Mouse (Mus musculus) stomach, embryonic 14.5 days (tissue): ENCODE measurements around the gene Vmn1r18. TPM values are rescaled to one million over a fixed set of nuclear protein-coding genes. Genes with fewer than 3 reads are reported as not detected.
"Not testable (repeated sequence)": the region's sequence is repeated elsewhere in the genome, so short reads cannot be mapped to it uniquely, and the experiment has no call there.

Experiments
- ATAC-seq: fragments of 200-750 bp; cut with Nextera tagmentation; 2 replicates; pipeline ENCODE4 v1.8.0; 2017; ENCODE audit warnings: low read depth, moderate TSS enrichment; ENCODE audit not compliant: insufficient number of reproducible peaks, insufficient read depth, low FRiP score
- H3K27ac ChIP-seq: fragments of 300-500 bp; sonication (generic); 2 replicates; pipeline ENCODE4 v1.5.1; 2014; ENCODE audit warnings: mild to moderate bottlenecking, low read length, moderate library complexity, mixed read lengths
- H3K27me3 ChIP-seq: fragments of 300-500 bp; sonication (generic); 2 replicates; pipeline ENCODE4 v1.6.1; 2014; ENCODE audit warnings: low read length, control low read depth, mixed read lengths; ENCODE audit not compliant: control insufficient read depth, insufficient read depth
- H3K36me3 ChIP-seq: fragments of 300-500 bp; sonication (generic); 2 replicates; pipeline ENCODE4 v1.6.1; 2014; ENCODE audit warnings: mild to moderate bottlenecking, control low read depth, low read length, moderate library complexity, mixed read lengths; ENCODE audit not compliant: control insufficient read depth, insufficient read depth
- H3K4me1 ChIP-seq: fragments of 300-500 bp; sonication (generic); 2 replicates; pipeline ENCODE4 v1.6.1; 2014; ENCODE audit warnings: low read length, control low read depth, mixed read lengths; ENCODE audit not compliant: control insufficient read depth, insufficient read depth
- H3K4me2 ChIP-seq: fragments of 300-500 bp; sonication (generic); replicated peaks from 2 replicates; pipeline ENCODE4 v1.6.1; 2014; ENCODE audit warnings: low read depth, low read length, control low read depth
- H3K4me3 ChIP-seq: fragments of 300-500 bp; sonication (generic); 2 replicates; pipeline ENCODE4 v1.5.1; 2014; ENCODE audit warnings: low read depth, low read length, control low read depth
- H3K9ac ChIP-seq: fragments of 300-500 bp; sonication (generic); replicated peaks from 2 replicates; pipeline ENCODE4 v1.6.1; 2014; ENCODE audit warnings: low read depth, mild to moderate bottlenecking, control low read depth, low read length, moderate library complexity, mixed read lengths
- H3K9me3 ChIP-seq: fragments of 300-500 bp; sonication (generic); 2 replicates; pipeline ENCODE4 v1.6.1; 2016; ENCODE audit warnings: low read depth, low read length, control low read depth; ENCODE audit not compliant: control insufficient read depth
- WGBS: fragments of 180-500 bp; shearing (Covaris S2); extraction: QIAGEN DNeasy Blood & Tissue Kit; methylation state at CpG from one replicate; pipeline ENCODE4 v1.1.7; 2014; 5-methylcytosine and 5-hydroxymethylcytosine counted together
- polyA plus RNA-seq: library from polyadenylated mRNA; unstranded; fragments of >200 nt; fragmentation: Nextera tagmentation; extraction: Ambion mirVana; gene quantifications from 2 replicates; pipeline ENCODE4 v1.2.1, GENCODE M21; 2014

The Vmn1r18 gene
- polyA plus RNA-seq, result not detected in 2 replicates

- Histone ChIP-seq H3K27ac (no peak within 1 kb of the TSS), H3K27me3 (no peaks in the 10 kb centered on the region), H3K4me2 (no peak within 1 kb of the TSS), H3K4me1 (no peaks in the 10 kb centered on the region), H3K9ac (no peak within 1 kb of the TSS), H3K9me3 (no peaks in the 10 kb centered on the region), H3K4me3 (no peak within 1 kb of the TSS), H3K36me3 (no peaks in the 10 kb centered on the region)
- no peak for ATAC-seq
Measured at GRCm38 (mm10) chr6:57395683-57396082, at the start of gene Vmn1r18. Vmn1r18 (minus strand) TSS chr6:57395783.

GRCm38 (mm10) chr6:57431196-57431595 lies 35.6 kb upstream of the Vmn1r18 start:
- H3K9ac ChIP-seq, result no peak overlapping the region
- no peaks in the 10 kb centered on the region for H3K36me3 ChIP-seq
- no peak for ATAC-seq
- H3K27ac ChIP-seq, result no peak overlapping the region
- 64% methylated on average over 1 of the region's 1 CpGs for WGBS
- no peaks in the 10 kb centered on the region for H3K27me3 ChIP-seq
- H3K4me1 ChIP-seq, result no peaks in the 10 kb centered on the region
- no peak overlapping the region for H3K4me3 ChIP-seq
- H3K4me2 ChIP-seq, result no peak overlapping the region
- H3K9me3 ChIP-seq, result no peaks in the 10 kb centered on the region

GRCm38 (mm10) chr6:57428630-57429029 lies 33.0 kb upstream of the Vmn1r18 start, which contains the start of gene Vmn1r20:
Vmn1r20 (plus strand) TSS chr6:57428930.
- 53% methylated on average over 1 of the region's 1 CpGs for WGBS
- ATAC-seq, result no peak

GRCm38 (mm10) chr6:57403480-57403879 lies 7.9 kb upstream of the Vmn1r18 start, which contains the start of gene Vmn1r19:
Vmn1r19 (plus strand) TSS chr6:57403780.
- H3K27ac ChIP-seq, H3K4me3 ChIP-seq, H3K4me2 ChIP-seq, H3K4me1 ChIP-seq, H3K27me3 ChIP-seq, H3K36me3 ChIP-seq, H3K9ac ChIP-seq, ATAC-seq, H3K9me3 ChIP-seq: not testable (repeated sequence)
- 64% methylated on average over 3 of the region's 3 CpGs for WGBS

More at GRCm38 (mm10) chr6:57428630-57429029, 33.0 kb upstream of the Vmn1r18 start, which contains the start of gene Vmn1r20:
- Histone ChIP-seq H3K9ac (no peak within 1 kb of the TSS), H3K9me3 (no peaks in the 10 kb centered on the region), H3K4me2 (no peak within 1 kb of the TSS), H3K27me3 (no peaks in the 10 kb centered on the region), H3K4me3 (no peak within 1 kb of the TSS), H3K36me3 (no peaks in the 10 kb centered on the region), H3K4me1 (no peaks in the 10 kb centered on the region), H3K27ac (no peak within 1 kb of the TSS)

GRCm38 (mm10) chr6:57367496-57367895 lies 28.1 kb downstream of the Vmn1r18 start:
- 74% methylated on average over 1 of the region's 1 CpGs for WGBS
- no peak for ATAC-seq
- Histone ChIP-seq H3K36me3 (no peaks in the 10 kb centered on the region), H3K9me3 (no peaks in the 10 kb centered on the region), H3K27me3 (no peaks in the 10 kb centered on the region), H3K4me2 (no peak overlapping the region), H3K27ac (no peak overlapping the region), H3K4me1 (no peaks in the 10 kb centered on the region), H3K9ac (no peak overlapping the region), H3K4me3 (no peak overlapping the region)

GRCm38 (mm10) chr6:57365866-57366265 lies 29.7 kb downstream of the Vmn1r18 start:
- not testable (repeated sequence) for H3K36me3 ChIP-seq, ATAC-seq, H3K4me3 ChIP-seq, H3K27me3 ChIP-seq, H3K27ac ChIP-seq, H3K9me3 ChIP-seq, H3K9ac ChIP-seq, H3K4me1 ChIP-seq, H3K4me2 ChIP-seq
- 93% methylated on average over 1 of the region's 1 CpGs for WGBS

GRCm38 (mm10) chr6:57363627-57364026 lies 32.0 kb downstream of the Vmn1r18 start, which contains the start of gene Vmn1r17:
Vmn1r17 (minus strand) TSS chr6:57363727.
- WGBS, result 93% methylated on average over 1 of the region's 1 CpGs

GRCm38 (mm10) chr6:57356864-57357263 lies 38.7 kb downstream of the Vmn1r18 start:
- no peaks in the 10 kb centered on the region for H3K36me3 ChIP-seq
- no peak for ATAC-seq

More at GRCm38 (mm10) chr6:57363627-57364026, 32.0 kb downstream of the Vmn1r18 start, which contains the start of gene Vmn1r17:
- no peak for ATAC-seq
- Histone ChIP-seq H3K9ac (no peak within 1 kb of the TSS), H3K27ac (no peak within 1 kb of the TSS), H3K9me3 (no peaks in the 10 kb centered on the region), H3K4me1 (no peaks in the 10 kb centered on the region), H3K4me2 (no peak within 1 kb of the TSS), H3K4me3 (no peak within 1 kb of the TSS), H3K27me3 (no peaks in the 10 kb centered on the region), H3K36me3 (no peaks in the 10 kb centered on the region)

GRCm38 (mm10) chr6:57329394-57329793 lies 66.2 kb downstream of the Vmn1r18 start, which contains the start of gene Vmn1r16:
Vmn1r16 (minus strand) TSS chr6:57329494.
- H3K27me3 ChIP-seq, result no peaks in the 10 kb centered on the region
- no peak within 1 kb of the TSS for H3K27ac ChIP-seq
- H3K9ac ChIP-seq, result no peak within 1 kb of the TSS
- H3K4me2 ChIP-seq, result no peak within 1 kb of the TSS
- WGBS, result 68% methylated on average over 3 of the region's 3 CpGs
- H3K36me3 ChIP-seq, result no peaks in the 10 kb centered on the region
- H3K9me3 ChIP-seq, result no peaks in the 10 kb centered on the region
- no peak for ATAC-seq
- H3K4me1 ChIP-seq, result no peaks in the 10 kb centered on the region
- no peak within 1 kb of the TSS for H3K4me3 ChIP-seq

More at GRCm38 (mm10) chr6:57356864-57357263, 38.7 kb downstream of the Vmn1r18 start:
- H3K27me3 ChIP-seq, result no peaks in the 10 kb centered on the region
- no peak overlapping the region for H3K4me3 ChIP-seq
- H3K4me1 ChIP-seq, result no peaks in the 10 kb centered on the region
- no peak overlapping the region for H3K4me2 ChIP-seq
- 63% methylated on average over 2 of the region's 2 CpGs for WGBS
- no peak overlapping the region for H3K27ac ChIP-seq
- H3K9me3 ChIP-seq, result no peaks in the 10 kb centered on the region
- H3K9ac ChIP-seq, result no peak overlapping the region
